Comparison of ENCODE assay signal across 8 mouse cellular contexts in genomic region chr15:102295633-102296367, GRCm38 (mm10). TPM values are rescaled to one million over a fixed set of nuclear protein-coding genes. Genes with fewer than 3 reads are reported as not detected.
DNase-seq lines count a peak whose midpoint lies in the region; ATAC-seq and TF ChIP-seq lines count a peak whose summit lies in the region.

TSS of gene Espl1 (plus strand) at chr15:102296266.

- peak within 1 kb of the TSS; percentile 36 for H3K4me3 ChIP-seq in cortical plate, adult 2 months (ENCODE audit: insufficient read depth, low read length)

- no peak for TF ChIP-seq CTCF in cortical plate, adult 2 months (IDR thresholded peaks at IDR 0.05; ENCODE audit: extremely low read depth, insufficient read depth, low read length)

- ATAC-seq in activated CD4-positive, CD25-positive, alpha-beta regulatory T cell, adult 4 months, result peak; percentile 100
- peak; percentile 100 for ATAC-seq in inflammation-experienced regulatory T-cells, adult 6 months
- ATAC-seq in megakaryocyte-erythroid progenitor cell, adult 5-6 weeks (replicated peaks; ENCODE audit: low FRiP score, low TSS enrichment, poor library complexity, severe bottlenecking), result peak; percentile 100

- no peak within 1 kb of the TSS for H3K27ac ChIP-seq in cortical plate, adult 2 months (ENCODE audit: insufficient read depth, low read length)

- no peaks in the 10 kb centered on the region; the same call in 1 of the 2 replicates for H3K4me1 ChIP-seq in cortical plate, adult 2 months (ENCODE audit: control insufficient read depth, insufficient read depth, low read length)

- peak; percentile 92 for DNase-seq in gastrocnemius, postnatal 10 days
- DNase-seq in left cerebral cortex, postnatal 10 days (ENCODE audit: extremely low spot score in 1 of 2, low spot score in 2 of 2), result peak; percentile 95
- DNase-seq in right cerebral cortex, postnatal 25 days, result peak; percentile 92
- DNase-seq in urinary bladder, postnatal 4 days (ENCODE audit: low spot score in 2 of 2), result peak; percentile 85 to 94

- TF ChIP-seq POLR2A in cortical plate, adult 2 months (IDR thresholded peaks at IDR 0.05; ENCODE audit: extremely low read depth, insufficient read depth, low read length), result peak; percentile 84

- intact Hi-C loops in left cerebral cortex, postnatal 10 days (cut with DNase I), result no loop called here

RNA-seq across cellular contexts. Expression of gene Espl1, which starts in this region (rescaled TPM):
- 1 to 10 TPM; 3.6 to 5.0 TPM for polyA plus RNA-seq in activated CD4-positive, CD25-positive, alpha-beta regulatory T cell, adult 4 months (2017; shearing (Covaris generic))
- polyA plus RNA-seq in cortical plate, adult 2 months (2012; rRNA removed), result 0.52 and 1.6 TPM in 2 replicates
- 1 to 10 TPM; 5.3 to 7.8 TPM for total RNA-seq in gastrocnemius, postnatal 10 days (2021)
- 10 to 100 TPM in 1 of 3 experiments, 1 to 10 TPM in 2; 1.9 to 17.9 (median 3.2) TPM for polyA plus RNA-seq in inflammation-experienced regulatory T-cells, adult 6 months (2017; shearing (Covaris generic))
- 1 to 10 TPM; 2.0 to 2.9 TPM for total RNA-seq in left cerebral cortex, postnatal 10 days (2021)
- 54.5 and 68.3 TPM in 2 replicates for total RNA-seq in megakaryocyte-erythroid progenitor cell, adult 5-6 weeks (2014; fragmentation: Nextera tagmentation)
- 16.6 and 40.6 TPM in 2 replicates for total RNA-seq in megakaryocyte-erythroid progenitor cell, adult 5-6 weeks (2017)
